Comparison of ENCODE assay signal across 8 mouse cellular contexts in genomic region chr16:32638476-32638875, GRCm38 (mm10). TPM values are rescaled to one million over a fixed set of nuclear protein-coding genes. Genes with fewer than 3 reads are reported as not detected.
A peak's percentile ranks its signal among the peaks of the same experiment; 100 is the strongest.
DNase-seq lines count a peak whose midpoint lies in the region; ATAC-seq and TF ChIP-seq lines count a peak whose summit lies in the region.

No protein-coding gene starts in this region.

- no peaks in the 10 kb centered on the region for H3K4me1 ChIP-seq in cortical plate, adult 2 months (ENCODE audit: control insufficient read depth, insufficient read depth, low read length)
- H3K4me1 ChIP-seq in intestine, embryonic 15.5 days (replicated peaks) = no peaks in the 10 kb centered on the region

- H3K9ac ChIP-seq in intestine, embryonic 15.5 days = no peak overlapping the region

- H3K4me2 ChIP-seq in intestine, embryonic 15.5 days (replicated peaks) = no peak overlapping the region

- TF ChIP-seq CTCF in cortical plate, adult 2 months (IDR thresholded peaks at IDR 0.05; ENCODE audit: extremely low read depth, insufficient read depth, low read length) = peak; percentile 76

- TF ChIP-seq POLR2A in cortical plate, adult 2 months (IDR thresholded peaks at IDR 0.05; ENCODE audit: extremely low read depth, insufficient read depth, low read length) = no peak

- H3K4me3 ChIP-seq in cortical plate, adult 2 months (ENCODE audit: insufficient read depth, low read length) = no peak overlapping the region
- no peak overlapping the region for H3K4me3 ChIP-seq in intestine, embryonic 15.5 days (replicated peaks)

- no peak overlapping the region for H3K27ac ChIP-seq in cortical plate, adult 2 months (ENCODE audit: insufficient read depth, low read length)
- no peak overlapping the region for H3K27ac ChIP-seq in intestine, embryonic 15.5 days

- H3K36me3 ChIP-seq in intestine, embryonic 15.5 days = no peaks in the 10 kb centered on the region

- intact Hi-C loops in gastrocnemius, postnatal 14 days (cut with DNase I; ENCODE audit: low total_unique reads) = loop anchor here (5.0 kb wide), 1 partner anchor 44 kb away; no protein-coding TSS in a partner anchor
- intact Hi-C loops in left cerebral cortex, postnatal 25 days (cut with DNase I) = loop anchor here (1.0 to 5.0 kb wide), 2 partner anchors 51 to 131 kb away; no protein-coding TSS in a partner anchor

- H3K9me3 ChIP-seq in intestine, embryonic 15.5 days = no peaks in the 10 kb centered on the region

- H3K27me3 ChIP-seq in intestine, embryonic 15.5 days (replicated peaks) = no peaks in the 10 kb centered on the region

- peak; percentile 77 for ATAC-seq in intestine, embryonic 15.5 days

- peak; percentile 77 to 93 for DNase-seq in adrenal gland, adult (ENCODE audit: inconsistent age in 2 of 2, low spot score in 1 of 2)
- peak; percentile 81 for DNase-seq in gastrocnemius, postnatal 14 days
- DNase-seq in left cerebral cortex, postnatal 25 days (ENCODE audit: low spot score in 2 of 2) = peak; percentile 84
- peak; percentile 87 for DNase-seq in mesoderm, embryonic 11.5 days (ENCODE audit: low read depth, low spot score)
- DNase-seq in right cerebral cortex, postnatal 14 days = peak; percentile 86
- peak; percentile 68 to 83 for DNase-seq in urinary bladder, postnatal 4 days (ENCODE audit: low spot score in 2 of 2)

- WGBS in intestine, embryonic 15.5 days = 13% methylated on average over 8 of the region's 8 CpGs

RNA-seq across cellular contexts. Expression of gene Tnk2, which starts 5.2 kb away (rescaled TPM):
- 202 and 204 TPM in 2 replicates for polyA plus RNA-seq in cortical plate, adult 2 months (2012; rRNA removed)
- total RNA-seq in gastrocnemius, postnatal 14 days (2021) = 10 to 100 TPM; 34.6 to 42.8 TPM
- polyA plus RNA-seq in intestine, embryonic 15.5 days (2015; fragmentation: Nextera tagmentation; extraction: Ambion mirVana) = 9.2 and 10.1 TPM in 2 replicates
- total RNA-seq in left cerebral cortex, postnatal 25 days (2021) = 100 to 1,000 TPM; 179 to 184 TPM

RNA-seq across cellular contexts. Expression of gene Tfrc, which starts 29.8 kb away (rescaled TPM):
- 77.7 and 82.2 TPM in 2 replicates for polyA plus RNA-seq in cortical plate, adult 2 months (2012; rRNA removed)
- 100 to 1,000 TPM; 285 to 408 TPM for total RNA-seq in gastrocnemius, postnatal 14 days (2021)
- polyA plus RNA-seq in intestine, embryonic 15.5 days (2015; fragmentation: Nextera tagmentation; extraction: Ambion mirVana) = 88.1 and 103 TPM in 2 replicates
- 10 to 100 TPM; 71.0 to 79.9 TPM for total RNA-seq in left cerebral cortex, postnatal 25 days (2021)

Comparison
In these comparisons a context has a peak if more than half of its experiments do, and no peak if none do; other contexts are left out.
1. RNA of gene Tnk2, which starts 5.2 kb away (total RNA-seq): 179 to 184 TPM in left cerebral cortex, postnatal 25 days; 34.6 to 42.8 TPM in gastrocnemius, postnatal 14 days; every median in the first group is over 4 times any median in the second.
2. Peak in every context shown above with its lines, with median percentiles within 50 percentile points of each other: DNase-seq.